Mouse (Mus musculus) cerebellum, postnatal 36 days (tissue): ENCODE measurements around the gene Pigk.
"Not testable (repeated sequence)": the region's sequence is repeated elsewhere in the genome, so short reads cannot be mapped to it uniquely, and the experiment has no call there.

ENCODE experiments used
- DNase-seq, 2 experiments: peaks; one replicate each; pipeline ENCODE4 v3.0.0; 2021 to 2022; ENCODE audit warnings: mixed read lengths in 2 of 2

Pigk gene

DNA sequence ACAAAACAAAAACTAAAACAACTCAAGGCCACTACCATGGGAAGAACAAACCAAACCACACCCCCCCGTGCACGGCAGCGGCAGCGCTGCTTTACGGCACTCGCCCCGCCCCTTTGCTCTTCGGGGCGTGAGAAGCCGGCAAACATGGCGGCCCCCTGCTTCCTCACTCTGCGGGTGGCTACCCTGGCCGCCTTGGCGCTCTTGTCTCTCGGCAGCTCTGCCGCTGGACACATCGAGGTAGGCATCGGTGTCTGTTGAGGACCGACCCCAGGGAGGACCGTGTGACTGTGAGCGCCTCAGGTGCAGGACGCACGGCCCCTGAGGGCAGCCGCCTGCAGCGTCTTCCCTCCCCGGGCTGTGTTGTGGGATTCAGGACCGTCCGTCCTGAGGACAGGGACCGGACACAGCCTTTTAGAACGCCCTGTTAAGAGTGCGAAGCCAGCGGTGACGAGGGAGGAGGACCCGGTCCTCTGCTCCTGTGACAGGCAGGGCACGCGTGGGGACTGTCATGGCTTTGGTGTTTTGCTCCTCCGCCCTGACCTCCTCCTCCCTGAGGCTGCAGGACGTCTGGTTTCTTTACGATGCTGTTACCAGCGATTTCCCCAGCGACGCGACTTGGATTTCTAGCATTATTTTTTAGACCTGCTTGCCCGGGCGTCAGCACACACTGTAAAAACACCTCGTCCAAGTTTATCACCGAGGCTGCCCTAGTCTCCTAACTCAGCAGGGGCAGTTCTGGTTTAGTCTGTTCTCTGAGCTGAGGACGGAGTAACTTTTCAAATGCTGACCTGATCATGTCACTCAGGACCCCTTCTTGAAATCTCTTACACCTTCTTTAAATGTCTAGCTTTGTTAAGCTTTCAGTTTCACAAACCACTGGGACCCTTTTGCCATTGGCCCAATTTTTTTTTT is at the start of gene Pigk:
Gene Pigk, plus strand, starts transcription at position 110 of the 912 bp plus-strand sequence.
- peak; percentile 83 to 90 for DNase-seq

DNA sequence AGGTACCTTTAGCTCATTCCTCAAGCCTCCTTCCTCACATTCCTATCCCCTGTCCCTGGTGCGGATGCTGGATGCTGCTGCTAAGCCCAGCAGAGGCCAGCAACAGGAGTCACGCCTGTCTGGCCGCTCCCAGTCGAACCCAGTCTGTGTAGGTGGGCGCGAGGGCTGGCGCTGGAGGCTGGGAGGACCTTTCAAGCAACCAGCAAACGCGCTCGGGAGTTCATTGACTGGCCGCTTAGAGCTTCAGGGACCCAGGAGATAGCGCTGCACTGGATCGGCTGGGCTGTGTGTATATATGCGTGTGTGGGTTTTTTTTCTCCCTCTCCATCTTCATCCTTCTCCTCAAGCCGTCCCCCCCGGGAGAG is 46.9 kb upstream of the Pigk start:
- DNase-seq: no peak

DNA sequence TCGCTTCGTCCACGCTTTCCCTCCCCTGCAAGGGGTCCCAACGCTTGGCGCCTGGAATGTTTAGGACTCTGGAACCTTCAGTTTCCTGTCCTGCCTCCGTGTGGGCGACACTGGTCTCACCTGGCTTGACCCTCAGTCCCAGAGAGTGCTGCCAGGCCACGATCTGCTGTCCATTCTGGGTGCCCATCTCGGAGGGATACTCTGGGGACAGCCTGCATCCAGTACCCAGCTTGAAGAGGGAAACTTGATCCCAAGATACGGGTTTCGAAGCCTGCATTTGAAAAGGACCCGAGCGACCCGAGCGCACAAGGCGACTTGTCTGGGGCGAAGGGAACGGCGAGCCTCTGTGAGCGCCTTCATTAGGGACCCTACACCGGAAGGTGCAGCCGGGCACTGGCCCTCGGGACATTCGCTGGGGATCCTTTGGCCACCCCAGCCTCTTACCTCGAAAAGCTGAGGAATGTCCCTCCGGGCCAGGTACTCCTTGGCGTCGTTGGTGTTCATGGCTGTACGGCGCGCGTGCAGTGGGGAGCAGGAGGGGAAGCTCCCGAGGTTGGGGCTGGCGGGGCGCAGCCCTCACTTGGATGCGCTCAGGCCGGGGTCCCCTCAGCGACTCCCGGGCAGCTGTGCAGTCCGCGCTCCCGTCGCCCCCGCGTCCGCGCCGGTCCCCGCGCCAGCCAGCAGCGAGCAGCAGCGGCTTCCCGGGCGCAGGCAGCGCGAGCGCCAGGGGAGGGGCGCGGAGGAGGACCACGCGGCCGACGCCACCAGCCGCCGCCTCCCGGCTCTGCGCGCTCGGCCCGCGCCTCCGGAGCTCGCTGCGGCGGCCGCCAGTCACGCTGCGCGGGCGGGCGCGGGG is 46.3 kb upstream of the Pigk start:
- DNase-seq: peak in 1 of 2 experiments; percentile 8

DNA sequence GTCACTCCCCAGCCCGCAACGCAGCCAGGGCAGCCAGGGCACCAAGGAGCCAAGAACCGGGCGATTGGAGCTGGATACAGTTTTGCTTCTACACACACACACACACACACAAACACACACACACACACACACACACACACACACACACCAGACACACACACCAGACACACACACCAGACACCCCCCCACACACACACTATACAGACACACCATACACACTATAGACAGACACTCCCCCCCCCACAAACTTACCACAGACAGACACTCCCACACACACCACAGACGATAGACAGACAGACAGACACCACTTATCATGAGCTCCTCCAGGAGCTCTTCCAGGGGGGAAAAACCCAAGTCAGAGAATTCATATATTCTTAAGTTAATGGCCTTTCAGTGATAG is 45.7 kb upstream of the Pigk start, which contains the start of gene Ak5:
Gene Ak5, minus strand, starts transcription at position 122 of the 400 bp plus-strand sequence.
- no peak for DNase-seq

DNA sequence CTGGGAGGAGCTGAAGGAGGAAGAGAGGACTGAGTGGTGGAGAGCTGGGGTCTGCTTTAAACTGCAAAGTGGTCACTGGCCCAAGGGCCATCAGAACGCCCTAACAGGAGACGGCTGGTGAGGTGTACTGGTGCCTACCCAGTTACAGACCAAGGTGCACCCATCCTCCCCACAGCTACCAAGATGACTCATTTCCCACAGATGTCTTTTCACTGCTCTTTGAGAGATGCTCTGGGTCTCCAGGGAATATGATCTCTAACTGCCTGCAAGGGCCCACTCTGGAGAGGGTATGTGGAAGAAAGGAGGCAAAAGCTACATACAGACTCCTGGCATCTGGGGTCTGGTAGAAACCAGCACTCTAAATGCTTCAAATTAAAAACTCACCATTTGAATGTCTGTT is 45.1 kb upstream of the Pigk start:
- DNase-seq: no peak

GRCm38 (mm10) chr3:152669783-152670182 is 44.1 kb upstream of the Pigk start:
- no peak for DNase-seq

DNA sequence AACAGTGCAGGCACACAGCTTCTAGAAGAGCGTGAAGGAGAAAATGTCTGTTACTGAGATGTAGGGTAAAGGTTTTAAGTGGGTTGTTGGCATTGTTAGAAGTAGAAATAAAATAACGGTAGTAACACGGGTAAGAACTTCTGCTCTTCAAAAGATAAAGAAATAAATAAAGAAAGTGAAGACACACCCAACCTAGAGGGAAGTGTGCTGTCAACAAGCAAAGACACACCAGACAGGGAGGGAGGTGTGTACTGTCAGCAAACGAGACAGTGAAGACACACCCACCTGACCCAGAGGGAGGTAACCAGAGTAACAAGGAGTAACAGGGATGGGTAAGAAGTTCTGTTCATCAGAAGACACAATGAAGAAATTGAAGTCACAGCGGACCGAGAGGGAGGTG is 39.2 kb upstream of the Pigk start:
- no peak for DNase-seq

DNA sequence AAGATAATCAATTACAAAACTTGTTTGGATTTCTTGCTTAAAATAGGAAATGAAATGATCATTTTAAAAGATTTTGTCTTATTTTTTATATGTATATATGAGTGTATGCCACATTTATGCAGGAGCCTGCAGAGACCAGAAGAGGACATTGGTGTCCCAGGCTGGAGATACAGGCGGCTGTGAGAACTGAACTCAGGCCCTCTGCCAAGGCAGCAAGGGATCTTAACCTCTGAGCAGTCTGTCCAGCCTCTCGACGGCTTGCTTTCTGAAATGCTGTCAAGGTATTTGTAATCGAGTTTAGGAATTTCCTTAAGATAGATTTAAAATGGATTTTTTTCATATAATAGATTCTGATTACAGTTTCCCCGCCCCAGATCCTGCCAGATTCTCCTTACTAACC is 25.4 kb upstream of the Pigk start:
- DNase-seq: no peak

- no peak for DNase-seq
Measured at GRCm38 (mm10) chr3:152689105-152689504, 24.8 kb upstream of the Pigk start.

GRCm38 (mm10) chr3:152694950-152695349 is 18.9 kb upstream of the Pigk start:
- DNase-seq: no peak

GRCm38 (mm10) chr3:152698017-152698416 is 15.9 kb upstream of the Pigk start:
- no peak for DNase-seq

DNA sequence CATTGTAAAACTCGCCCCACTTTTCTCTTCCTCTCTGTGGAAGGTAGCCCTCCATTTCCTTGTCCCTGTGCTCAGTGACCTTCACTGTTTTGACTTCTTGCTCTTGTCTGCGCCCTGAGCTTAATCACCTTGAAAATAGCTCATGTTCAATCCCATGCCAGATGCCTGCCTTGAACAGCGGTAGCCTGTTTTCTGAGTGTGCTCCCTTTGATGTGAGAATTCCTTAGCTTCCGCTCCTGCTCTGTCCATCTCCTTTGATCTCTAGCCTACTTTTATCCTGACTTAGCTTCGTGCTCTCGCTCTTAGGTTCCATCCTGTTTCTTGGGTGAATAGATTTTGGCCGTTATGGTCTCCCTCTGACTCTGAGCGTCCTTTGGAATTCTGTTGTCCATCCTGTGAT is 14.6 kb upstream of the Pigk start:
- no peak for DNase-seq

GRCm38 (mm10) chr3:152701536-152701935 is 12.4 kb upstream of the Pigk start:
- DNase-seq: not testable (repeated sequence)

DNA sequence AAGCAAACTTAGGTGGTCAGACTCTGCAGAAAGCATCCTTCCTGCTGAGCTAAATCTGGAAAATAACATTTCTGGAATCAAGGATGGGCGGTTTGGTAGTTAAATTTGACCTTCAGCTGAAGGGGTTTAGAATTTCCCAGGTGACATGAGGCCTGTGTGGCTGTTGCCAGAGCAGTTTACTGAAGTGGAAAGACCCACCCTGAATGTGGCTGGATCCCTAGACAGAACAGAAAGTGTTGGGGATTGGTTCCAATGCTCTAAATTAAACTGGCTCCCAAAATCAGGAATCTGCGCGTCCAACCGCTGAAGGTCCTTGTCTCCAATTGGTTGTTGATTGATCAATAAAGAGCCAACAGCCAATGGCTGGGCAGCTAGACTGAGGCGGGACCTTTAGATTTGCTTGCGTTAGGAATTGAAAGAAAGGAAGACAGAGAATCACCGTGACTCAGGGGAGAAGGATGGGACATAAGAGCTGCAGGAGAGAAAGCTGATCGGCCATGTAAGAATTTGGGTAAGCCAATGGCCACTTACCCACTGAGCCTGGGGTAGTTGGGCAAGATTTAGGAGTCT is 11.5 kb upstream of the Pigk start:
- no peak for DNase-seq

DNA sequence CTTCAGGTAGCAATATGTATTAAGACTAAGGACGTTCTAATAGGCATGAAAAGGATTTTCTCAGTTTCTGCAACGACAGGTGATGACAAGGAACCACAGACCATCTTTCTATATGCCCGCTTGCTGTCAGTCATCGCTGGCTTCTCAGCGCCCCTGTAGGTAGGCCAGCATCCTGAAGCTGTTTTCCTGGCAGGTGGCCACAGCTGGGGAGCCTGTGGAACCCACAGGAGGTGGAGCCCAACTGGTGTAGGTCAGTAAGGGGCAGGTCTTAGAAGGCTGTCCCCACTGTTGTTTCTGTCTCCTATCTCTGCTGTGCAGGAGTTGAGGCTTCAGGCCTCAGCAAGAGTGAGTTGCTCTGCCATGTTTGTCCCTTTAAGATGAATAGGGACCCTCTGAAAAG is 8.1 kb upstream of the Pigk start:
- no peak for DNase-seq

GRCm38 (mm10) chr3:152706901-152707300 is 7.0 kb upstream of the Pigk start:
- no peak for DNase-seq

DNA sequence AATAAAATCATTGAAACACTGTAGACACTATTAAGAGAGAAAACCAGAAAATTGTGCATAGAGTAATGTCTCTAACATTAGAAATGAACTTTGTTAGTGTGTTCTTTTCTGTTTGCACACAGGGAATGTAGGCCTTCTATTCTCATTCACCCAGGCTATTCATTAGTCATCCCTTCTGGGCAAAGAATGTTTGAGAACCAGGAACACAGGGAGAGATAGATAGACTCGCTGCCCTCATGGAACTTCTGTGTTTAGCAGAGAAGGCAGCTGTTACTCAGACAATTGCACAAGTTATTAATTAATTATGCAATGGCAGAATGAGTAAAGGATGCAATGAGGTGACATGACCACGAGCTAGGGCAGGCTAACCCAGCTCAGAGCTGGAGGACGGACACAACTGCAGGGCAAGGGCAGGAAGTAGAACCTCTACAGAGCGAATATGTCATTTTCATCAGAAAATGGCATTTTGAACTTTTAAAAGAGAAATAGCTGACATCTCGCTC is 6.5 kb upstream of the Pigk start:
- no peak for DNase-seq

DNA sequence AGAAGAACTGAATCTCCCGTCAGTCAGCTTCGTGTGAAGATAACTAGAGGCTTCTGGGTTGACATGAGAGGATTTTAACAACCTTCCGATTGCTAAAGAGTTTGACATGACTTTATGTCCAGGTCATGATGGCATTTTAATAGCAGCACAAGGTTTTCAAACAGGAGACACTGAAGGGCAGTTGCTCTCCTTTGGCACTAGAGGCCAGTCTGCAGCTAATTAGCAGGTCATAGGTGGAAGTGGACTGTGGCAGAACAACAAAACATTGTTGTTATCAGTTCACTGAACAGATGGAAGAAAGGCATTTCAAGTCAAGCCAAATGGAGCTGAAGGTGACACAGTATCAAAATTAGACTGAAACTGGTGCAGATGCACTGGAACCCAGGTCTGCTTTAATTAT is 4.0 kb upstream of the Pigk start:
- no peak for DNase-seq

GRCm38 (mm10) chr3:152712957-152713356 is 943 bp upstream of the Pigk start:
- DNase-seq: no peak

- no peak for DNase-seq
Measured at GRCm38 (mm10) chr3:152721301-152721700, 7.4 kb downstream of the Pigk start.

GRCm38 (mm10) chr3:152722836-152723235 is 8.9 kb downstream of the Pigk start:
- DNase-seq: no peak

DNA sequence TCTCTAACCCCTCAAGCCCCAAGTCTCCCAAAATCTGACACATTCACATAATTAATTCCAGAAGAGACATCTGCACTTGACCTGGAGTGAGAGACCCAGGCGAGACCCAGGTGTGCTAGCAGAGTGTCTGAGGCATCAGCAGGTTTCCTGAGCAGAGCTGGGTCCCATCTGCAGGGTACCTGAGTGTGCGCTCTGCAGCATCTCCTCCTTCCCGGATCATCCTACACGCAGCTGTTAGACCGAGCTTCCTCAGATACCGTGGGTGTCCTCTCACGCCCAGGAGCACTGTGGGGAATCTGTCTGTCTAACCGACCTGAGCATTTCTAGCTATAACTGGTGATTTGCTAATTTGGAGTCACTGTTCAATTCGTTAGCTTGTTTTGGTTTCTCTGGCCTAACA is 10.5 kb downstream of the Pigk start:
- no peak for DNase-seq

GRCm38 (mm10) chr3:152728238-152728637 is 14.3 kb downstream of the Pigk start:
- DNase-seq: no peak
